Mouse (Mus musculus) thymus, postnatal 10 days (tissue): ENCODE measurements around the gene Cul4b.
"Not testable (repeated sequence)": the region's sequence is repeated elsewhere in the genome, so short reads cannot be mapped to it uniquely, and the experiment has no call there.

Experiments used
- DNase-seq, 2 experiments: peaks; one replicate each; pipeline ENCODE4 v3.0.0; 2021; ENCODE audit warnings: low spot score in 2 of 2

Cul4b gene

DNA sequence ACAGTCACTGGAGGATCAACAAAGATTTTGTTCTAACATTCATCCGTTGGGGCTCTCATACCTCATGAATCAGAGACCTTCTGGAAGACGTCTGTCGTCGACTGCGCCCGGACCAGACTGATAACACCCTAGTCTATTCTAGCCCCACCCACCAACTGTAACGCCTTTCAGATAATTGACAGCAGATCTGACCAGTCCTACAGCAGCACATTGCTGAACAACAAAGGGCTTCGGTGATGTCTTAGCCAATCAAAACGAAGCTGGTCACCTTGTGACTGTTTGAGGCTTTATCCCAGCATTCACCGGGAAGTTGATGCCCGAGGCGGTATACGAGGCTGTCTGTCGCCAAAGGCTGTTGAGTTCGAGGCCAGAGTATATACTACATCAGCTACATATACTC lies at the start of gene Cul4b:
TSS of gene Cul4b (minus strand) at position 119 of the 400 bp plus-strand sequence.
- DNase-seq: no peak

GRCm38 (mm10) chrX:38600995-38601369 lies 25.0 kb upstream of the Cul4b start:
- DNase-seq: peak; percentile 3 to 9

DNA sequence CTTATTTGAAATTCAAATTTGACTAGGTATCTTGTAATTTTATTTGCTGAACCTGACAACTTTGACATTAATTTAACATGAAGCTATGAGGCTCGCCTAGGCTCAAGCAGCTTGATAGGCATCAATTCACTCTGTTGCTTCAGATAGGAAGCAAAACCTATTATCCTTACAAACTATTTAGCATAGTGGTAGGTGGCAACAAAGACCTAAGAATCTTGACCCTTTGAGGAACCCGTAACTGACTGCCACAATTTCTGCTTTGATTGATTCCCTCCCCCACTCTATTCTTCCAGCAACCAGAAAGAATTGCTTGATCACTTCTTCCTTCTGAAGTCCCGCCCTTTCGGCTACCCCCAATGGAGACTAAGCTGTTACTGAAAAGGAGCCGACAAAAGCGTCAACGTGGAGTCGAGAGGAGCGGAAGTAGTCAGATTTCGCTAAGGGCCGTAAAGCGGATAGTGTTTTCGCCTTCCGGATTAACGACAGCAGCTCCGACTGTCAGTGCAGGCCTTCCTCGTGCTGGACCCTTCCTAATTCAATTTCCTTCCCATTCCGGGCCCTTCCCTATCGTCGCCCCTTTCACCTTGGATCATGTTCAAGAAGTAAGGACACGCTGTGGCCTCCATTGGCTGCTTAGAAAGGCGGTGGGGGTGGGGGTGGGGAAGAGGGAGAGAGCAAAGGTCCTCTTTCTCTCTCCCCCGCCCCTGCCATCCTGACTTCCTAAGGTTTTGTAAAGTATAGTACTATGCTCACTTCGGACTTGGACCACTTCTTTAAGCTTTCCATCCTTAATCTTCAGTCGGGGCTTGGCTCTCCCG lies 24.4 kb upstream of the Cul4b start, which contains the start of gene Mcts1:
TSS of gene Mcts1 (plus strand) at position 402 of the 818 bp plus-strand sequence.
- peak; percentile 50 to 58 for DNase-seq

DNA sequence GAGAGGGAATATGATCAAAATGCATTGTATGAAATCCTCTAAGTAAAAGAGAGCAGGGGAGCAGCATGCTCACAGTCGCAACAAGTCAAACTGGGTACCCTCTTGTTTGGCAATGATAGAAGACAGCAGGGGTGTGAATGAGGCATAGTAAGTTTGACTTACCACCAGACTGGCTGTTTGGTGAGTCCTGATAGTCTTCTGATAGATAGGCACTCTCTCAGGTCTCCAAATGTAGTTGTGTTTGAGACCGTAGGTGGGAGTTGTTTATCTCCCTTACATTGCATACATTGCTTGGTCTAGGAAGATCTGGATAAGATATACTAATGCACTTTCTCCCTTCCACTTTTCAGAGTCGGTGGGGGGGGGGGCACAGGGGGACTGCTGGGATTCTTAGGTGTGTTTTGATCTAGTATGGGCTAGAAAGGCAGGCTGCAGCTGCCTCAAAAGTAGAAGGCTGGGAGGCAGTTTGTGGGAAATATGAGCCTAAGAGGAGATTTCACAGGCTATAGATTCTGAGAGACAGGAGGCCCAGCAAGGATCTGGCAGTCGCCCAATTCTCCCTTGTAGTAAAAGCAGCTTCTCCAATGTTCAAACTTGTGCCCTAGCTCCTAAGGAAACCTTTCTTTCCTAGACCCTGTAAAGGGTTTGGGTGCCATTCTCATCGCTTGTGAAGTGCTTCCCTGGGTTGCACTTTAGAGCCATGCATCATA lies 17.3 kb upstream of the Cul4b start:
- no peak for DNase-seq

DNA sequence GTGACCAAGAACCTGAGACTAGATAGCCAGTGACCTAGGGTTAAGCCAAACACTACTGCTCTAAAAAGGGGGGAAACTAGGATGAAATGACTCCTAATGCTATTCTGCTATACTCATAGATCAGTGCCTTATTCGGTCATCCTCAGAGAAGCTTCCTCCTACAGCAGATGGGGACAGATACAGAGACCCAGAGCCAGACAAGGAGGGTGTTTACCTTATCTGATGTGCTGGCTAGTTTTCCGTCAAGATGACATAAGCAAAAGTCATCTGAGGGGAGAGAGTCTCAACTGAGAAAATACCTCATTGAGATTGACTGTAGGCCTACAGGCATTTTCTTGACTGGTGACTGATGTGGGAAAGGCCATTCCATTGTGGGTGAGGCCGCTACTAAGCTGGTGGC lies 15.8 kb upstream of the Cul4b start:
- no peak for DNase-seq

DNA sequence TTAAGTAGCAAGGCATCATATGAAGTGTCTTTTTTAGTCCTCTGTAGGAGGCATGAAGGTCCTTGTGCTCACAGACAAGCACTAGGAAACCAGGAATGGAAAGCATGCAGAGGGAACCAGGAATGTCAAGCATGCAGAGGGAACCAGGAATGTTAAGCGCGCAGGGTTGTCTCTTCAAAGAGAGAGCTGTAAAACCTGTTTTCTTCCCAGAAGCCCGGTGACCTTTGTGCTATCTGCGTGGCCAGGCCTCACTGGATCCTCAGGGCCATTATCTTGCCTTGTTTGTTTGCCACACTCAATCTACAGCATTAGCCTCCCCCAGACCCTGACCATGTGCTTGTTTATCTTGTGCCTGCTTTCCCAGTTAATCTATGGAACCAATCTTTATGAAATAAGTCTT lies 13.8 kb upstream of the Cul4b start:
- no peak for DNase-seq

DNA sequence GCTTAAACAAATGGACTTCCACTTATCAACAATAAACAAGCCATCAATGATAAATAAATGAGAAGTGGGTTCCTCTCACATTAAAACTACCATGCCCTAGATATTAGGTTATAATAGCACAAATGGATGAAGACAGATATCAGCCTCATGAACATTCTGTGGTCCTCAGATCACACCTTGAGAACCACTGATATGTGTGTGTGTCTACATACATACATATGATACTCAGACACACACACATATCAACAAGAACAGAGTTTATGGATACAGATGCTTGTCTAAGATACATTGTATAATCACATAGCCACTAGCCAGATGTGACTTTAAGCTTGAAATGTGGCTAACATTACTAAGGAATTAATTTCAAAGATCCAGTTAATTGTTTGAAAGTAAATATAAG lies 7.3 kb upstream of the Cul4b start:
- no peak for DNase-seq

DNA sequence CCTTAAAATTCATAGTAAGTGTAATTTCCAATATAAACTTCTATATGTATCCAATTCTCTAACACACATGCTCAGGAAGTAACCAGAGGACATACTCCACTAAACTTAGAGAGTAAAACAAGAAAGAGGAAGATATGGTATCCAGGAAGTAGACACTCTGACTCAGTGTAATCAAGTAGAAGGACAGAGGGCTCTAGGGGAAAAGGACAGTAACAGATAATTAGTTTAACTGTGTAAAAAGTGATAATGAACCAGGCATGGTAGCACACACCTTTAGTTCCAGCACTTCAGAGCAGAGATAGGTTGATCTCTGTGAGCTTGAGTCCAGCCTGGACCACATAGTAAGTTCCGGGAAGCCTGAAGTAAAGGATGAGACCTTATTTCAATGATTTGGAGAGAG lies 5.1 kb upstream of the Cul4b start:
- no peak for DNase-seq

- DNase-seq: no peak
These were observed 9.3 kb downstream of the Cul4b start for GRCm38 (mm10) chrX:38566521-38567205.

- DNase-seq: no peak
These were observed 10.8 kb downstream of the Cul4b start for GRCm38 (mm10) chrX:38565176-38565542.

- DNase-seq: peak; percentile 68 to 77
These were observed 11.3 kb downstream of the Cul4b start for GRCm38 (mm10) chrX:38564542-38565175.

- DNase-seq: peak; percentile 3 to 4
These were observed 12.0 kb downstream of the Cul4b start for GRCm38 (mm10) chrX:38563941-38564541.

- DNase-seq: no peak
These were observed 22.7 kb downstream of the Cul4b start for GRCm38 (mm10) chrX:38553255-38553654.

GRCm38 (mm10) chrX:38514556-38514955 lies 61.4 kb downstream of the Cul4b start:
- DNase-seq: peak in 1 of 2 experiments; percentile 12

DNA sequence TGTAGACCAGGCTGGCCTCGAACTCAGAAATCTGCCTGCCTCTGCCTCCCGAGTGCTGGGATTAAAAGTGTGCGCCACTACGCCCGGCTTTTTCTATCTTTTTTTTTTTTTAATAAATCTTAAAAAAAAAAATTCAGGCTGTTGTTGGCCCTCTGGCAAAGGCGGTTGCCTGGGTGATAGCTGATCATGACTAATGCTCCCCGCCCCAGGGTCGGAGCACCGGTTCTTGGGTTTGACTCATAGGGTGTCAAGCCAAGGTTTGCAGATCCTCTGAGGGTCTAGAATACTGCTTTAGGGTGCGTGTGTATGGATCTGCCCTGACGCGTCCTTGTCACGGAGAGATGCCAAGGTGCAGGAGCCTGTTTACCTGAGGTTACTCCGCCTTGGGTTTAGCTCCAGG lies 71.2 kb downstream of the Cul4b start:
- DNase-seq: no peak

- not testable (repeated sequence) for DNase-seq
These were observed 73.8 kb downstream of the Cul4b start for GRCm38 (mm10) chrX:38502182-38502581.

DNA sequence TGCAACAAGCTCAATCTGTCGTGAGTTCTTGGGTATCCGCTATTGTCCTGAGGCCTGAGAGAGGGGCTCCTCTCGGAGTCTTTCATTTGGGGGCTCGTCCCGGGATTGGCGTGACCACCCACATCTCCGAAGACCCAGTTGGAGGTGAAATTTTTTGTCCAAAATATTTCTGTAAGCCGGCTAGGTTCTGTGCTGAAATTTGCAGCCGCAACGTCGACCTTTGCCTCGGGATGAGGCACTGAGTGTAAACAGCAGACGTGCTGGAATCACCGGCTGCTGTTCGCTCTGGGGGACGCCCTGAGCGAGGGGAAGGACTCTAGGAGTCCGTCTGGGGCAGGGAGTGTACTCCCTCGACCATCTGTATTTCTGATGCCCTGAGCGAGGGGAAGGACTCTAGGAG lies 90.5 kb downstream of the Cul4b start:
- not testable (repeated sequence) for DNase-seq
